Mouse (Mus musculus) intestine, postnatal 0 days (tissue): Measurements from ENCODE around the gene Wdr19. TPM values are rescaled to one million over a fixed set of nuclear protein-coding genes. Genes with fewer than 3 reads are reported as not detected.

Source experiments
- ATAC-seq: fragments of 200-750 bp; cut with Nextera tagmentation; 2 replicates; pipeline ENCODE4 v1.8.0; 2017; ENCODE audit warnings: mild to moderate bottlenecking, moderate TSS enrichment, moderate library complexity
- H3K27ac ChIP-seq: fragments of 300-500 bp; sonication (generic); 2 replicates; pipeline ENCODE4 v1.5.1; 2014; ENCODE audit warnings: mild to moderate bottlenecking, low read depth, low read length, moderate library complexity
- H3K27me3 ChIP-seq: fragments of 300-500 bp; sonication (generic); replicated peaks from 2 replicates; pipeline ENCODE4 v1.6.1; 2014; ENCODE audit warnings: low read length, mixed read lengths; ENCODE audit not compliant: control insufficient read depth, insufficient read depth
- H3K36me3 ChIP-seq: fragments of 300-500 bp; sonication (generic); 2 replicates; pipeline ENCODE4 v1.6.1; 2014; ENCODE audit warnings: mild to moderate bottlenecking, moderate library complexity; ENCODE audit not compliant: control insufficient read depth, insufficient read depth
- H3K4me1 ChIP-seq: fragments of 300-500 bp; sonication (generic); replicated peaks from 2 replicates; pipeline ENCODE4 v1.6.1; 2014; ENCODE audit warnings: antibody characterized with exemption, low read length, mixed read lengths; ENCODE audit not compliant: control insufficient read depth, insufficient read depth
- H3K4me2 ChIP-seq: fragments of 300-500 bp; sonication (generic); replicated peaks from 2 replicates; pipeline ENCODE4 v1.6.1; 2014; ENCODE audit warnings: low read depth, mild to moderate bottlenecking, moderate library complexity
- H3K4me3 ChIP-seq: fragments of 300-500 bp; sonication (generic); 2 replicates; pipeline ENCODE4 v1.5.1; 2014; ENCODE audit warnings: low read depth, low read length
- H3K9ac ChIP-seq: fragments of 300-500 bp; sonication (generic); 2 replicates; pipeline ENCODE4 v1.6.1; 2014; ENCODE audit warnings: mild to moderate bottlenecking, low read depth, low read length
- H3K9me3 ChIP-seq: fragments of 300-500 bp; sonication (generic); 2 replicates; pipeline ENCODE4 v1.6.1; 2016; ENCODE audit warnings: mixed run types; ENCODE audit not compliant: control insufficient read depth
- CTCF ChIP-seq: sonication (generic); IDR thresholded peaks from 2 replicates; pipeline ENCODE4 v1.5.1; 2016; ENCODE audit warnings: low read depth, mild to moderate bottlenecking, control low read depth, antibody characterized with exemption, moderate library complexity
- WGBS: fragments of 180-500 bp; shearing (Covaris S2); extraction: QIAGEN DNeasy Blood & Tissue Kit; methylation state at CpG from one replicate; pipeline ENCODE4 v1.1.7; 2014; 5-methylcytosine and 5-hydroxymethylcytosine counted together
- polyA plus RNA-seq: library from polyadenylated mRNA; unstranded; fragments of >200 nt; fragmentation: Nextera tagmentation; extraction: Ambion mirVana; gene quantifications from 2 replicates; pipeline ENCODE4 v1.2.1, GENCODE M21; 2015

Gene Wdr19
- polyA plus RNA-seq, 1 experiment from 2014 or later, result 1.7 TPM

DNA sequence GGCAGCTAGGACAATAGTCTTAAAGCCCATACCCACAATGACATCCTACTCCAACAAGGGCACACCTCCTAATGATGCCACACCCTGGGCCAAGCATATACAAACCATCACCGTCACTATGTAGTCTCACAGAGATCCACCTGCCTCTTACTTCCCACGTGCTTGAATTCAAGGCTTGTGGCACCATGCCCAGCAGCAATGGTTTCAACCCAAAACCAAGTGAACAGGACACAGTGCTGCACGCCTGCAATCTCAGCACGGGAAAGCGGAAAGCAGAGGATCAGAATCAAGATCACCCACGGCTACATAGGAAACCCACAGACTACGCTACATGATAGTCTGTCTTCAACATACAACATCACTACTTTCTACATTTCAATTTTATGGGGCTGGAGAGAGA is 108.7 kb downstream of the Wdr19 start:
- H3K9me3 ChIP-seq, result no peaks in the 10 kb centered on the region
- 94% methylated on average over 7 of the region's 7 CpGs for WGBS
- ATAC-seq, result no peak
- H3K36me3 ChIP-seq, result peaks cover 43% of the 10 kb centered on the region
- H3K4me3 ChIP-seq, result no peak overlapping the region
- H3K4me1 ChIP-seq, result no peaks in the 10 kb centered on the region
- no peak overlapping the region for H3K9ac ChIP-seq
- no peak overlapping the region for H3K27ac ChIP-seq
- TF ChIP-seq CTCF, result no peak
- H3K27me3 ChIP-seq, result no peaks in the 10 kb centered on the region
- H3K4me2 ChIP-seq, result no peak overlapping the region

DNA sequence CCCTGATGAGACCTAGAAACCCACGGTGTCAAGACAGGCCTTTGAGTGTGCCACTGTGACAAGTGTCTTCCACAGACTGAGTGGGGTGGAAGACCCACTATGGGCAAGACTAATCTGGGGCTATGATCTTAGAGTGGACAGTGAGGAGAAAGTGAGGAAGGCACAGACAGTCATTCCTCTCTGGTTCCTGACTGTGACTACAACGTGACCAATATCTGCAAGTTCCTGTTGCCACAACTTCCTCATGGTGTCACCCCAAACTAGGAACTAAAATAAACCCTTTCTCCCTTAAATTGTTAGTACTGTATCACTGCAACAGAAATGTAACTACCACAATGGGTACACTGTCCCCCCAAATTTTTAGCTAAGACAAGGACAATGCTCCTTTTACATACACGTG is 109.4 kb downstream of the Wdr19 start:
- no peak overlapping the region for H3K27ac ChIP-seq
- H3K36me3 ChIP-seq, result peaks cover 43% of the 10 kb centered on the region
- no peaks in the 10 kb centered on the region for H3K27me3 ChIP-seq
- H3K9ac ChIP-seq, result no peak overlapping the region
- ATAC-seq, result no peak
- WGBS, result 93% methylated on average over 3 of the region's 3 CpGs
- no peak for TF ChIP-seq CTCF
- no peaks in the 10 kb centered on the region for H3K9me3 ChIP-seq
- no peak overlapping the region for H3K4me3 ChIP-seq
- H3K4me2 ChIP-seq, result no peak overlapping the region
- H3K4me1 ChIP-seq, result no peaks in the 10 kb centered on the region

Other genes with a start within 250 kb of the Wdr19 start
- 0.27 and 0.43 TPM in 2 replicates for gene Tlr6, start 239.6 kb upstream of the Wdr19 start, polyA plus RNA-seq
- 30.5 and 31.8 TPM in 2 replicates for gene Fam114a1, start 229.6 kb upstream of the Wdr19 start, polyA plus RNA-seq
- gene Tmem156, start 107.6 kb upstream of the Wdr19 start, polyA plus RNA-seq, result 1.0 and 1.4 TPM in 2 replicates
- 7.7 and 8.1 TPM in 2 replicates for gene Klhl5, start 92.2 kb upstream of the Wdr19 start, polyA plus RNA-seq
- gene Rfc1, start 136.0 kb downstream of the Wdr19 start, polyA plus RNA-seq, result 28.9 and 32.5 TPM in 2 replicates
- 2.6 and 3.8 TPM in 2 replicates for gene Klb, start 148.6 kb downstream of the Wdr19 start, polyA plus RNA-seq
- gene Rpl9, start 191.7 kb downstream of the Wdr19 start, polyA plus RNA-seq, result 650 and 657 TPM in 2 replicates
- gene Lias, start 191.8 kb downstream of the Wdr19 start, polyA plus RNA-seq, result 40.6 and 41.9 TPM in 2 replicates
- gene Ugdh, start 236.3 kb downstream of the Wdr19 start, polyA plus RNA-seq, result 298 and 303 TPM in 2 replicates